ENCODE assay signal across 9 mouse cellular contexts in the genomic region with DNA sequence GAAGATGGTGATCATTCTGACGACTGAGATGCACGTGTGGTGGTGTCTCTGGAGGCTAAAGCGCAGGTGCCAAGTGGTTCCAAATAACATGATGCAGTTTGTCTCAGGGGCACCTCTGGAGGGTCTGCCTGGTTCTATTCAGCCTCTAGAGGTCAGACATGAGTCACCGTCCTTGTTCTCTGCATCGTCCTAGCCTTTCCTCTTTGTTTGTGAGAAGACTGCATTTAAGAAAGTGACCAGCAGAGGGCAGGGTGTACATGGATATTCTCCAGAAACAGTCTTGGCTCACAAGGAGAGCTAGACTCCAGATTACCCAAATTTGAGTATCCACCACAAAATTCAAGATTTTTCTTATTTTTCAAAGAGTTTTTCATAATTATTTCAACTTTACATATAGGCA. TPM values are rescaled to one million over a fixed set of nuclear protein-coding genes. Genes with fewer than 3 reads are reported as not detected.
A peak's percentile ranks its signal among the peaks of the same experiment; 100 is the strongest.
DNase-seq lines count a peak whose midpoint lies in the region; ATAC-seq lines count a peak whose summit lies in the region.
"Had no signal": no experiment of that assay in that cellular context is flagged by ENCODE, and none has a peak within 500 bp of the region (broad histone marks: within the 10 kb centered on the region; RNA-seq: fewer than 3 reads in every experiment).

No protein-coding gene starts in this region.

- no peak overlapping the region for H3K4me3 ChIP-seq in hindbrain, embryonic 14.5 days (replicated peaks; ENCODE audit: low read length)
- H3K4me3 ChIP-seq in hindbrain, embryonic 10.5 days = no peak overlapping the region
- no peak overlapping the region for H3K4me3 ChIP-seq in forebrain, embryonic 12.5 days (replicated peaks)
- H3K4me3 ChIP-seq: limb, embryonic 12.5 days had no signal

- H3K4me2 ChIP-seq in hindbrain, embryonic 14.5 days (replicated peaks) = no peak overlapping the region
- H3K4me2 ChIP-seq in forebrain, embryonic 12.5 days = no peak overlapping the region
- H3K4me2 ChIP-seq: limb, embryonic 12.5 days had no signal

- no peaks in the 10 kb centered on the region for H3K4me1 ChIP-seq in hindbrain, embryonic 14.5 days (replicated peaks; ENCODE audit: control insufficient read depth, insufficient read depth, low read length)
- no peaks in the 10 kb centered on the region for H3K4me1 ChIP-seq in hindbrain, embryonic 10.5 days (replicated peaks)
- no peaks in the 10 kb centered on the region for H3K4me1 ChIP-seq in forebrain, embryonic 12.5 days
- H3K4me1 ChIP-seq: limb, embryonic 12.5 days had no signal

- no peaks in the 10 kb centered on the region for H3K27me3 ChIP-seq in hindbrain, embryonic 14.5 days (ENCODE audit: control insufficient read depth, insufficient read depth, low read length)
- H3K27me3 ChIP-seq in hindbrain, embryonic 10.5 days (ENCODE audit: insufficient read depth, poor library complexity, severe bottlenecking) = no peaks in the 10 kb centered on the region
- H3K27me3 ChIP-seq in forebrain, embryonic 12.5 days = no peaks in the 10 kb centered on the region
- H3K27me3 ChIP-seq: limb, embryonic 12.5 days had no signal

- no peaks in the 10 kb centered on the region for H3K36me3 ChIP-seq in hindbrain, embryonic 14.5 days (replicated peaks; ENCODE audit: control insufficient read depth, insufficient read depth)
- no peaks in the 10 kb centered on the region for H3K36me3 ChIP-seq in hindbrain, embryonic 10.5 days
- H3K36me3 ChIP-seq in forebrain, embryonic 12.5 days (replicated peaks) = no peaks in the 10 kb centered on the region
- H3K36me3 ChIP-seq: limb, embryonic 12.5 days had no signal

- H3K9me3 ChIP-seq in hindbrain, embryonic 14.5 days (ENCODE audit: control insufficient read depth, low read length) = no peaks in the 10 kb centered on the region
- H3K9me3 ChIP-seq in hindbrain, embryonic 10.5 days = peaks cover 28% of the 10 kb centered on the region
- H3K9me3 ChIP-seq in forebrain, embryonic 12.5 days = 0 out of 2 replicates have a peak, but pooled peaks cover 4% of the 10 kb centered on the region

- no peak overlapping the region for H3K9ac ChIP-seq in hindbrain, embryonic 14.5 days
- H3K9ac ChIP-seq in forebrain, embryonic 12.5 days = no peak overlapping the region
- H3K9ac ChIP-seq: limb, embryonic 12.5 days had no signal

- H3K27ac ChIP-seq in hindbrain, embryonic 14.5 days = no peak overlapping the region
- no peak overlapping the region for H3K27ac ChIP-seq in hindbrain, embryonic 10.5 days
- no peak overlapping the region for H3K27ac ChIP-seq in forebrain, embryonic 12.5 days
- H3K27ac ChIP-seq: limb, embryonic 12.5 days had no signal

- no peak for ATAC-seq in hindbrain, embryonic 14.5 days (ENCODE audit: low FRiP score)
- no peak for ATAC-seq in forebrain, embryonic 12.5 days (ENCODE audit: low FRiP score)

- DNase-seq in hindbrain, embryonic 14.5 days (ENCODE audit: low spot score) = peak; percentile 24
- DNase-seq in hindbrain, embryonic 10.5 days (ENCODE audit: low spot score) = no peak
- DNase-seq in A20 (ENCODE audit: low read depth, low spot score) (peak; percentile 60), R1 (ENCODE audit: low read depth, low spot score) (peak; percentile 82)
- DNase-seq in embryo, embryonic 9.5 days (ENCODE audit: extremely low spot score) = peak; percentile 0
- peak; percentile 40 to 55 for DNase-seq in left cerebral cortex, adult 18-20 months (ENCODE audit: low spot score in 2 of 2)
- DNase-seq in thymus, postnatal 25 days = peak; percentile 0

- 60% methylated on average over 5 of the region's 5 CpGs for WGBS in hindbrain, embryonic 14.5 days
- 59% methylated on average over 5 of the region's 5 CpGs for WGBS in hindbrain, embryonic 10.5 days
- WGBS in forebrain, embryonic 12.5 days = 56% methylated on average over 5 of the region's 5 CpGs

RNA-seq across cellular contexts. Expression of a gene that starts 15.3 kb away (rescaled TPM):
- polyA plus RNA-seq in hindbrain, embryonic 14.5 days (2014; fragmentation: Nextera tagmentation; extraction: Ambion mirVana) = not detected in 2 replicates
- not detected in 2 replicates for polyA plus RNA-seq in hindbrain, embryonic 10.5 days (2016; fragmentation: Nextera tagmentation; extraction: Ambion mirVana)
- not detected for total RNA-seq in left cerebral cortex, adult 18-20 months (2021)
- polyA plus RNA-seq in forebrain, embryonic 12.5 days (2016; fragmentation: Nextera tagmentation; extraction: Ambion mirVana) = not detected in 2 replicates
- polyA plus RNA-seq: limb, embryonic 12.5 days had no signal

RNA-seq across cellular contexts. Expression of a gene that starts 42.3 kb away (rescaled TPM):
- not detected in 2 replicates for polyA plus RNA-seq in hindbrain, embryonic 14.5 days (2014; fragmentation: Nextera tagmentation; extraction: Ambion mirVana)
- not detected in 2 replicates for polyA plus RNA-seq in hindbrain, embryonic 10.5 days (2016; fragmentation: Nextera tagmentation; extraction: Ambion mirVana)
- total RNA-seq in left cerebral cortex, adult 18-20 months (2021) = not detected
- polyA plus RNA-seq in forebrain, embryonic 12.5 days (2016; fragmentation: Nextera tagmentation; extraction: Ambion mirVana) = not detected in 2 replicates
- polyA plus RNA-seq: limb, embryonic 12.5 days had no signal
